Mouse (Mus musculus) kidney, adult 2 months (tissue): ENCODE measurements at regions not wholly inside any gene's neighbourhood (a gene's known extent, or its start where the extent isn't known, plus 50 kb on each side); places are given as distances from the start of the nearest gene placed in this dataset.

ENCODE experiments used
- CTCF ChIP-seq: fragments of 200-500 bp; conservative IDR thresholded peaks from 2 replicates; pipeline ENCODE4 v1.5.1; 2011; ENCODE audit warnings: low read depth, mild to moderate bottlenecking, control low read depth, low read length, moderate library complexity, mixed read lengths; ENCODE audit not compliant: insufficient read depth, insufficient read length
- POLR2A ChIP-seq: fragments of 200-500 bp; IDR thresholded peaks from one replicate; pipeline ENCODE4 v1.6.1; 2011; ENCODE audit warnings: low read depth, low read length, control low read depth

GRCm38 (mm10) chr17:59156345-59156744 is 143.2 kb upstream of the Nudt12 start:
- TF ChIP-seq CTCF (no peak), POLR2A (no peak)
